Mouse (Mus musculus) midbrain, embryonic 12.5 days (tissue): ENCODE measurements around the gene Enho. TPM values are rescaled to one million over a fixed set of nuclear protein-coding genes. Genes with fewer than 3 reads are reported as not detected.
"Not testable (repeated sequence)": the region's sequence is repeated elsewhere in the genome, so short reads cannot be mapped to it uniquely, and the experiment has no call there.

ENCODE experiments used
- ATAC-seq: fragments of 200-750 bp; cut with Nextera tagmentation; 2 replicates; pipeline ENCODE4 v1.8.0; 2017; ENCODE audit warnings: low read depth, moderate TSS enrichment, moderate library complexity; ENCODE audit not compliant: low FRiP score
- H3K27ac ChIP-seq: fragments of 300-500 bp; sonication (generic); replicated peaks from 2 replicates; pipeline ENCODE4 v1.5.1; 2016; ENCODE audit warnings: mild to moderate bottlenecking
- H3K27me3 ChIP-seq: fragments of 300-500 bp; sonication (generic); 2 replicates; pipeline ENCODE4 v1.6.1; 2016; ENCODE audit warnings: mild to moderate bottlenecking
- H3K36me3 ChIP-seq: fragments of 300-500 bp; sonication (generic); 2 replicates; pipeline ENCODE4 v1.6.1; 2016
- H3K4me1 ChIP-seq: fragments of 300-500 bp; sonication (generic); 2 replicates; pipeline ENCODE4 v1.6.1; 2016
- H3K4me2 ChIP-seq: fragments of 300-500 bp; sonication (generic); replicated peaks from 2 replicates; pipeline ENCODE4 v1.6.1; 2016; ENCODE audit warnings: mild to moderate bottlenecking, moderate library complexity
- H3K4me3 ChIP-seq: fragments of 300-500 bp; sonication (generic); 2 replicates; pipeline ENCODE4 v1.5.1; 2016; ENCODE audit warnings: mild to moderate bottlenecking
- H3K9ac ChIP-seq: fragments of 300-500 bp; sonication (generic); replicated peaks from 2 replicates; pipeline ENCODE4 v1.6.1; 2016; ENCODE audit warnings: mild to moderate bottlenecking, moderate library complexity
- H3K9me3 ChIP-seq: fragments of 300-500 bp; sonication (generic); 2 replicates; pipeline ENCODE4 v1.6.1; 2016; ENCODE audit warnings: mild to moderate bottlenecking
- WGBS: fragments of 180-500 bp; shearing (Covaris S2); methylation state at CpG from one replicate; pipeline ENCODE4 v1.1.7; 2016; 5-methylcytosine and 5-hydroxymethylcytosine counted together
- polyA plus RNA-seq: library from polyadenylated mRNA; unstranded; fragments of >200 nt; fragmentation: Nextera tagmentation; extraction: Ambion mirVana; gene quantifications from 2 replicates; pipeline ENCODE4 v1.2.1, GENCODE M21; 2016

The Enho gene
- 59.3 and 65.4 TPM in 2 replicates for polyA plus RNA-seq

DNA sequence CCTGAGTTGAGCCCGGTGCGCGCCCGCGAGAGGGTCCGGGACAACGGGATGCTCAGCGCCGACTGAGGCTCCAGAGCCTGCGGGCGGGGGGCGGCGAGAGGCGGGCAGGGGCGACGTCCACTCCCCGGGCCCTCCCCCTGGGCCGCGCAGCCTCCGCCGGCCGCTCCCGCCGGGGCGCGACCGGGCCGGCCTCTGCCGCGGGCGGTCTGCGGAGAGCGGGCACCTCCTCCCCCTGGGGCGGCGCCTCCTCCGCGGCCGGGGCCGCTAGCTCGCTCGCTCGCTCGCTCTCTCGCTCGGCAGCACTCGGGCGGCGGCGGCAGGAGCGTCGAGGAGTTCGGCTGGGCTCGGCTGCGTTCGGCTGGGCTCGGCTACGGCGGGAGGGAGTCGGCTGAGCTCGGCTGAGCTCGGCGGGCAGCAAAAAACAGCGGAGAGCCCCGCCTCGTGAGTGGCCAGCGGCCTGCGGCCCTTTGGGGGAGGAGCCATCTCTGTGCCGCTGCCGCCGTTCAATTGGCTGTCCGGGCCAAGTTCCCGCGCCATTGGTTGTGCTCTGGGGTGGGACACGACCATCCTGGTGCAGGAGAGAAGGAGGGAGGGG lies at the start of gene Enho:
TSS of gene Enho (minus strand) at position 412 of the 595 bp plus-strand sequence.
- H3K4me3 ChIP-seq: peak within 1 kb of the TSS; percentile 78
- under 1% methylated on average over 43 of the region's 74 CpGs for whole genome bisulfite sequencing
- peak within 1 kb of the TSS; percentile 95 for H3K9ac ChIP-seq
- ATAC-seq: peak; percentile 91
- H3K27ac ChIP-seq: peak within 1 kb of the TSS; percentile 92
- peak within 1 kb of the TSS; percentile 78 for H3K4me2 ChIP-seq
- H3K4me1 ChIP-seq: peaks cover 44% of the 10 kb centered on the region
- H3K27me3 ChIP-seq: peaks cover 21% of the 10 kb centered on the region
- 0 out of 2 replicates have a peak, but pooled peaks cover 3% of the 10 kb centered on the region for H3K9me3 ChIP-seq
- peaks cover 7% of the 10 kb centered on the region; the same call in 1 of the 2 replicates for H3K36me3 ChIP-seq

DNA sequence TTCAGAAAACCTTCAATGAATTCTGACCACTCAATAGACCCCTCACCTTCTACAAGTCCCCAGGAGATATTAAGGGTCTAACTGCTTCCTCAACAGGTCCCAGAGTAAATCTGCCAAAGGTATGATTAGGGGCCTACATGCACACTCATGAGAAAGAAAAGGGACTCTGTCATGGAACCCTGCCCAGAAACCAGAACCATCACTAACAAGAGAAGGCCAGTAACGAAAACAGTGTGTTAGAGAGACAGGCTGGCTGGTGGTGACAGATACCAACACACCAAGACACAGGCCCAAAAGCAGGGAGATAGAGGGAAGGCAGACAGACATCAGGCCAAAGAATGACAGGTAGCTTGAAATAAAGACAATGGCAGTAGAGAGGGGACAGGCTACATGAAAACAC lies 48.4 kb upstream of the Enho start:
- H3K4me1 ChIP-seq: peaks cover 25% of the 10 kb centered on the region
- WGBS: 63% methylated on average over 1 of the region's 1 CpGs

DNA sequence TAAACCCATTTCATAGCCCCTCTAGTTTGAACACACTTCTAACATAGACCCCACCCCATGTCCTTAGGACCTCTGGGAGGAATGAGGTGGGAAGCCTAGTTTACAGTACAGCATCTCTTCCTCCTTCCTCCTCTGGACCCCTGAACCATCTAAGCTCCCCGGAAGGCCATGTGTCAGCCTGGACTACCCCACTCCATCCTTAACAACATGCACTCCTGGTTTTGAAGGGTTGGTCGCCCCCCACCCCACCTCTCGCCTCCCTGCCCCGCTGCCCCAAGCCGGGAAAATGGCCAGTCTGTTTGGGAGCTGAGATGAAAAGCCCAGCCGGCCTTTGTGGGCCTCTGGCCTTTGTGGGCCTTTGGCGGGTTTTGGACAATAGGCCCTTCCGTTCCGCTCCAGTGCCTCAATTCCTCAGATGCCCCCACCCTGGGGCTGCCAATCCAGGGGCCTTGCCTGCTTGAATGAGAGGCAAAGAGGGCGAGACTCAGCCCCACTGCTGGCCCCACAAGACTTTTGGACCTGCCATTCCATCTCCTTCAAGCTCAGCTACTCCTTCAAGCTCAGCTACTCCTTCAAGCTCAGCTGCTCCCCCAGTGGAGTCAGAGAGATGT lies 45.9 kb upstream of the Enho start:
- peak; percentile 44 for ATAC-seq

More for the DNA sequence above, 48.4 kb upstream of the Enho start:
- H3K4me3 ChIP-seq, H3K4me2 ChIP-seq, H3K27me3 ChIP-seq, H3K9ac ChIP-seq, H3K36me3 ChIP-seq, H3K9me3 ChIP-seq, ATAC-seq: not testable (repeated sequence)
- peak overlapping the region; percentile 54 for H3K27ac ChIP-seq

DNA sequence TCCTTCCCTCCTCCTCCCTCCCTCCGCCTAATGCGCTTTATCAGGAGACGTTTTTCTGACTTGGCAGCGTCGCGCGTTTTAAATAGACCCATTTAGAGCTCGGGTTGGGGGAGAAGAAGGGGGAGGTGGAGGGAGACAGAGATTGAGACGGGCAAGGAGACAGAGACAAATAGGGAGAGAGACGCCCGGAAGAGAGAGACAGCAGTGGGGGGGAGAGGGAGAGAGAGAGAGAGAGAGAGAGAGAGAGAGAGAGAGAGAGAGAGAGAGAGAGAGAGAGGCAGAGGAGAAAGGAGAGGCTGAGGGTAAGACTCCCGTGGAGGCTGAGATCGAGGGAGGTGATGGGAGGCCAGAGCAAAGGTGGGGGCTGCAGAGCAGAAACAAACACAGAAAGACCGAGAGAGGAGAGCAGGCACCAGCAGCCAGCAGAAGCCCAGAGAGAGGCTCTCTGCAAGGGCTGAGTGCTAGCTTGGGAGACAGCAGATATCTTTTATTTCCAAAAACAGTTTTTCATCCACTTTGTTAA lies 44.9 kb upstream of the Enho start:
- peak overlapping the region; percentile 21; the same call in 1 of the 2 replicates for H3K4me2 ChIP-seq
- 0% methylated on average over 7 of the region's 14 CpGs for WGBS

More for the DNA sequence above, 45.9 kb upstream of the Enho start:
- Histone ChIP-seq H3K27ac (peak overlapping the region; percentile 92), H3K4me1 (peaks cover 37% of the 10 kb centered on the region)
- H3K9ac ChIP-seq, H3K4me2 ChIP-seq, H3K36me3 ChIP-seq, H3K4me3 ChIP-seq, H3K9me3 ChIP-seq, H3K27me3 ChIP-seq: not testable (repeated sequence)
- 6% methylated on average over 10 of the region's 10 CpGs for WGBS

DNA sequence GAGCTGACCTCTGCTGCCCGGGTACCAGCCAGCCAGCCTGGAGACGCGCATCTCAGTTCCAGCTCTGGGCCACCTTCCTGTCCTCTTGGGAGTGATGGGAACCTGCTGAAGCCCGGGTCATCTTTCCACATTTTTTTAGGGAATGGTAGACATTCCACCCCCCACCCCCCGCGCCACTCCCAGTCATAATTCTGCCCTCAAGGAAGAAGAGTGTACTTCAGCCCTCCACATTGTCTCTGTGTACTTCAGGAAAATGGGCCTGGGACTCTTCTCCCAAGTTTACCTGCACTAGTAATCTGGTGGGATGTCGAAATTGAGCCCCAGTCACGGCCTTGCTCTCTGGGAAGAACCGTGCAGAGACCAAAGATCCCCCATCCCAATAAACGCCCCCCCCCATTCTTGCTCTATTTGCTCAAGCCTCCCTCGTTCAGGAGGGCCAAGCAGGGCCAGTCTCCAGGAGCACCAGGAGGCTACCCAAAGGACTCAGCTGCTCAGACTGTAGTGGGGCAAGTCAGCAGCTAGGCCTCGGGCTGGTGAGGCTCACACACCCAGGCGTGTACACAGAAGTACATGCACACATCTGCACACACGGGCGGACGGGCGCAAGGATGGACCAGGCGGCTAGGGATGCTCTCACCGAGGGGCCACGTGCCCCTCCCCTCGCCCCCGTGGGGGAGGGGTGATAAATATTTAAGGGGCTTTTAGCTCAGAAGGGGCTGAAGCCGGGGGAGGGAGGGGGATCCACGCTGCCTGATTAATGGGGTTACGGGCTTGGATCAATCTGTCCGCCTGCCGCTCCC lies 44.2 kb upstream of the Enho start:
- peak; percentile 69 for ATAC-seq
- Histone ChIP-seq H3K27ac (peak overlapping the region; percentile 92), H3K36me3 (peaks cover 15% of the 10 kb centered on the region; the same call in 1 of the 2 replicates), H3K4me2 (peak overlapping the region; percentile 38), H3K4me1 (peaks cover 52% of the 10 kb centered on the region), H3K4me3 (0 out of 2 replicates have a peak overlapping the region, but pooled peaks have one; percentile 15)
- H3K27me3 ChIP-seq, H3K9ac ChIP-seq, H3K9me3 ChIP-seq: not testable (repeated sequence)
- 1% methylated on average over 23 of the region's 27 CpGs for WGBS

More for the DNA sequence above, 44.9 kb upstream of the Enho start:
- not testable (repeated sequence) for H3K9ac ChIP-seq, H3K27me3 ChIP-seq, H3K36me3 ChIP-seq, H3K4me3 ChIP-seq, H3K9me3 ChIP-seq
- Histone ChIP-seq H3K27ac (peak overlapping the region; percentile 92), H3K4me1 (peaks cover 46% of the 10 kb centered on the region)
- ATAC-seq: peak; percentile 44; the same call in 1 of the 2 replicates

DNA sequence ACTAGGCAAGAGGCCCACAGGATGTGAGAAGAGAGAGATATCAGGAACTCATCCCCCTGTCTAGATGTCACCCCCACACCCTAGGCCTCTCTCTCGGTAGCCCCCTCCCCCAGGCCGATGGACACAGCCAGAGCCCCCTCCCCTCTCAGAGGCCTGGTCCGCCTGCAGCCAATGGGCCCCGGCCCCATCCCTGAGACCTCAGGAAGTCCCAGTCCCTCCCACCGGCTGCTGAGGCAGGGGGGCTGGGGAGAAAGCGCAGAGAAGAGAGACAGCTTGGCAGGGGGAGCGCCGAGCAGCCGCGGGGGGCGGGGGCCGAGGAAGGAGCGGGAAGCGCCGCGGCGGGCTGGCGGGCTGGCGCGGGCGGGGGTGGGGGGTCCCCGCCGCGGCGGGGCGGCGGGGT lies 43.2 kb upstream of the Enho start:
- not testable (repeated sequence) for H3K27me3 ChIP-seq, H3K9ac ChIP-seq, H3K9me3 ChIP-seq
- WGBS: 0% methylated on average over 1 of the region's 27 CpGs
- Histone ChIP-seq H3K4me2 (peak overlapping the region; percentile 43), H3K4me1 (peaks cover 58% of the 10 kb centered on the region), H3K36me3 (peaks cover 15% of the 10 kb centered on the region; the same call in 1 of the 2 replicates), H3K27ac (peak overlapping the region; percentile 79), H3K4me3 (peak overlapping the region; percentile 29; the same call in 1 of the 2 replicates)
- peak; percentile 45 for ATAC-seq

DNA sequence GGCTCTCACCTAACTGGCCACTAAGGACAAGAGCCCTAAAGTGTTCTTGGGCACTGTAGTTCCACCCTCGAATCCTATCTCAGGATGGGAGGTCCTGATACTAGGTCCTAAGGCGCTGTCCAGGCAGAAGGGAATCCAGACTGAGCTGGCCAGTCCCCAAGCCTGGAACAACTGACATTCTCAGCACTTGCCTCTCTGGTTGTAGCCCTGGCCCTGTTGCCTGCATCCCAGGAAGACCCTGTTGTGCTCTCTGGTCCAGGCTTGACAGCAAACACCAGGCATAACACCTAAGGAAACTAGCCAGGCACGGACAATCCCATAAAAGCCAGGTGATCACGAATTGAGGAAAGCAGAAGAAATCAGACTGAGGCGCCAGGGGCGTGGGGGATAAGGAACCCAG lies 42.7 kb upstream of the Enho start:
- 17% methylated on average over 6 of the region's 6 CpGs for WGBS
- H3K9me3 ChIP-seq: no peaks in the 10 kb centered on the region
- peak overlapping the region; percentile 79 for H3K27ac ChIP-seq
- H3K9ac ChIP-seq: peak overlapping the region; percentile 41
- 0 out of 2 replicates have a peak overlapping the region, but pooled peaks have one; percentile 5 for H3K4me3 ChIP-seq
- ATAC-seq: no peak
- H3K27me3 ChIP-seq: no peaks in the 10 kb centered on the region
- peaks cover 63% of the 10 kb centered on the region for H3K4me1 ChIP-seq
- peaks cover 15% of the 10 kb centered on the region; the same call in 1 of the 2 replicates for H3K36me3 ChIP-seq
- peak overlapping the region; percentile 43 for H3K4me2 ChIP-seq

DNA sequence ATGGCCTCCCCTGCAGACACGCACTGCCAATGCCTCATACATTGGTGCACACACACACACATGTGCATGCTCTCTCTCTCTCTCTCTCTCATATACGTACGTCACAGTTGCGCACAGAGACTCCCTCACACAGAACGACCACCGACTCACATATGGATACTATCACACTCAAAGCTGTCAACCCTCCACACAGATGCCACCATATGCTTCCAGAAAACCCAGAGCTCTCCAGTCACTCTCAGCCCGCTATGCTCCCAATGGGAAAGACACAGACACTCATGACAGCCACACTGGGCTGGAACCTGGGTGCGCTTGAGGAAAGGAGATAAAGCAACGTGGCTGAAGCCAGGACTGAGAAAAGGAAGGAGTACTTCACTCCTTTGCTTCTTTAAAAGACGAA lies 41.8 kb upstream of the Enho start:
- peak overlapping the region; percentile 41; the same call in 1 of the 2 replicates for H3K9ac ChIP-seq
- no peak overlapping the region for H3K4me2 ChIP-seq
- ATAC-seq: no peak
- WGBS: 77% methylated on average over 10 of the region's 10 CpGs
- H3K4me1 ChIP-seq: peaks cover 67% of the 10 kb centered on the region
- no peaks in the 10 kb centered on the region for H3K27me3 ChIP-seq
- peak overlapping the region; percentile 79; the same call in 1 of the 2 replicates for H3K27ac ChIP-seq
- H3K36me3 ChIP-seq: peaks cover 15% of the 10 kb centered on the region; the same call in 1 of the 2 replicates
- no peaks in the 10 kb centered on the region for H3K9me3 ChIP-seq
- H3K4me3 ChIP-seq: no peak overlapping the region

DNA sequence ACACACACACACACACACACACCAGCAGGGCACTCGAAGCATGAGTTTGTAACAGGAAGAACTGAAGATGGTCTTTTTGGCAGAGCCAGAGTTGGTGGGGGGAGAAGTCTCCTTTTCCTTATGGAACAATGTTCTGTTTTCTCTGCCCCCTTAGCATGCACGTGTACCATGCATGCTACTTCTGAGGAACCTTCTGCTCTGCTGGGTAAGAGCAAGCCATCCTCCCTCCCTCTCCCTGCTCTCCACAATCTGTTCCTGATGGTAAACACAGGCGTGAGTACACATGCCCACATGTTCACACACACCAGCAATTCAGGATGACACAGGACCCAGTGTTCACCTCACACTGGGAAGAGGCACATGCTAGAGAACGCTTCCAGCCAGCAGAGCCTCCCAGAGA lies 41.1 kb upstream of the Enho start:
- peaks cover 71% of the 10 kb centered on the region for H3K4me1 ChIP-seq
- ATAC-seq: no peak
- 72% methylated on average over 4 of the region's 4 CpGs for WGBS

DNA sequence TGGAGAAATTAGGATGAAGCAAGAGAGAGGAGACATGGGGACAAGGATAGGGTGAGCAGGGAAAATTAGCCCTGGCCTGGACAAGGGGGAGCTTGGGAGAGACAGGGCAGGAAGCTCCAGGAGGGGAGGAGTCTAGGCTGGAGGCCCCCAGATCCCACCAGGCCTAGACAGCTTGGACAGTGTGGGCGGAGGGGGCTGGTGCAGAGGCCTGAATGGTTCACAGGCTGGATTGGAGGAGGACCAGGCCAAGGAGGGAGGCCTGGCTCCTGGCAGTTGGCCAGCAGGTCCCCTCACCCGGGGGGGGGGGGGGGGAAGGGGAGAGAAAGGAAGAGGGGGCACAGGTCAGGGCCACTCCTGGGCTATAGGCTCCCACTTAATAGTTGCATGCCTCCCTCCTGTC lies 39.2 kb upstream of the Enho start:
- Histone ChIP-seq H3K4me2 (no peak overlapping the region), H3K27me3 (no peaks in the 10 kb centered on the region), H3K9ac (peak overlapping the region; percentile 44; the same call in 1 of the 2 replicates), H3K27ac (peak overlapping the region; percentile 64), H3K4me3 (no peak overlapping the region), H3K4me1 (peaks cover 87% of the 10 kb centered on the region), H3K9me3 (no peaks in the 10 kb centered on the region), H3K36me3 (peaks cover 20% of the 10 kb centered on the region; the same call in 1 of the 2 replicates)
- no peak for ATAC-seq
- 33% methylated on average over 2 of the region's 2 CpGs for WGBS

More for the DNA sequence above, 41.1 kb upstream of the Enho start:
- H3K36me3 ChIP-seq: peaks cover 15% of the 10 kb centered on the region; the same call in 1 of the 2 replicates
- H3K9ac ChIP-seq: no peak overlapping the region
- H3K9me3 ChIP-seq: no peaks in the 10 kb centered on the region
- no peaks in the 10 kb centered on the region for H3K27me3 ChIP-seq
- H3K27ac ChIP-seq: no peak overlapping the region
- no peak overlapping the region for H3K4me2 ChIP-seq
- no peak overlapping the region for H3K4me3 ChIP-seq

DNA sequence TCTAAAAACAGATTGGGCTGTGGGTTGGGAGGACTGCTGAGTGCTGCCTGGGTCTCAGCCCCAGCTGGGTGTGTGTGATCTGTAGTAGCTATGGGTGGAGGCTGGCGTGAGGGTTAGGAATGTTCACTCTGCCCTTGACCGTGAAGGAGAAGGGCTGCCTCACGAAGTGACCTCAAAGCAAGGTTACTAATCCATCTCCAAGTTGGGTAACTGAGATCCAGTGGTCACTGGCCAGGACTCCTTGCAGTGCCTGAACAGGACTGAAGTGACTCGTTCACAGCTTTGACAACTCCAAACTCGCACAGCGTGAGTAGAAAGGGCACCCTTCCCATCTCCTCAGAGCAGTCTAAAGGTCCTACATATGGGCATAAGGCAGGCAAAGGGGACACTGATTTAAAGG lies 38.7 kb upstream of the Enho start:
- Histone ChIP-seq H3K27me3 (no peaks in the 10 kb centered on the region), H3K36me3 (peaks cover 24% of the 10 kb centered on the region; the same call in 1 of the 2 replicates), H3K9ac (peak overlapping the region; percentile 44; the same call in 1 of the 2 replicates), H3K4me3 (no peak overlapping the region), H3K27ac (peak overlapping the region; percentile 64; the same call in 1 of the 2 replicates), H3K4me1 (peaks cover 86% of the 10 kb centered on the region), H3K9me3 (no peaks in the 10 kb centered on the region), H3K4me2 (no peak overlapping the region)
- WGBS: 67% methylated on average over 6 of the region's 6 CpGs
- ATAC-seq: no peak
